ENCODE assay signal across 8 mouse cellular contexts in genomic region chr4:54944921-54945430, GRCm38 (mm10). TPM values are rescaled to one million over a fixed set of nuclear protein-coding genes. Genes with fewer than 3 reads are reported as not detected.
A peak's percentile ranks its signal among the peaks of the same experiment; 100 is the strongest.
DNase-seq lines count a peak whose midpoint lies in the region; ATAC-seq and TF ChIP-seq lines count a peak whose summit lies in the region.

TSS of gene Zfp462 (plus strand) at chr4:54945048.

- no peak within 1 kb of the TSS for H3K27ac ChIP-seq in liver, adult 2 months (replicated peaks; ENCODE audit: insufficient read depth, low read depth, low read length)
- H3K27ac ChIP-seq in neural tube, embryonic 14.5 days (ENCODE audit: low read depth, low read length): peak within 1 kb of the TSS; percentile 96

- no peaks in the 10 kb centered on the region for H3K79me2 ChIP-seq in liver, adult 2 months (ENCODE audit: control insufficient read depth, insufficient read depth, low read length)

- peak within 1 kb of the TSS; percentile 52; the same call in 1 of the 2 replicates for H3K4me3 ChIP-seq in liver, adult 2 months (ENCODE audit: insufficient read depth, low read depth, low read length)
- peak within 1 kb of the TSS; percentile 59 for H3K4me3 ChIP-seq in neural tube, embryonic 14.5 days (ENCODE audit: low read depth, low read length)

- WGBS in liver, adult 2 months: under 1% methylated on average over 43 of the region's 43 CpGs
- WGBS in neural tube, embryonic 14.5 days: under 1% methylated on average over 43 of the region's 43 CpGs

- no peaks in the 10 kb centered on the region for H3K9me3 ChIP-seq in neural tube, embryonic 14.5 days (ENCODE audit: control insufficient read depth, low read length)

- no peak within 1 kb of the TSS for H3K9ac ChIP-seq in liver, adult 2 months (ENCODE audit: low read depth, low read length)
- H3K9ac ChIP-seq in neural tube, embryonic 14.5 days (replicated peaks; ENCODE audit: low read depth, low read length): peak within 1 kb of the TSS; percentile 93

- H3K4me2 ChIP-seq in neural tube, embryonic 14.5 days (ENCODE audit: low read depth, low read length): peak within 1 kb of the TSS; percentile 89

- peak; percentile 52 for ATAC-seq in neural tube, embryonic 14.5 days (ENCODE audit: low read depth)
- ATAC-seq in CD4-positive, CD25-positive, alpha-beta regulatory T cell, adult 4 months: no peak

- H3K4me1 ChIP-seq in liver, adult 2 months (ENCODE audit: control insufficient read depth, insufficient read depth, low read length): no peaks in the 10 kb centered on the region; the same call in 1 of the 2 replicates
- H3K4me1 ChIP-seq in neural tube, embryonic 14.5 days (ENCODE audit: control insufficient read depth, insufficient read depth, low read length): no peaks in the 10 kb centered on the region

- no peak for TF ChIP-seq CTCF in liver, adult 2 months (IDR thresholded peaks at IDR 0.05; ENCODE audit: low read depth, low read length)

- DNase-seq in left cerebral cortex, adult 18-20 months (ENCODE audit: low spot score in 2 of 2): no peak
- no peak for DNase-seq in left cerebral cortex, adult 9 months (ENCODE audit: low spot score in 2 of 2)
- DNase-seq in cerebellum, postnatal 10 days: peak; percentile 61 to 69
- peak; percentile 67 for DNase-seq in gastrocnemius, postnatal 25 days
- DNase-seq in kidney, adult 11 months: peak; percentile 71
- peak; percentile 26 for DNase-seq in liver, adult 2 months (ENCODE audit: extremely low read depth, low read depth, low spot score)

- TF ChIP-seq POLR2A in liver, adult 2 months (IDR thresholded peaks at IDR 0.05; ENCODE audit: extremely low read depth, insufficient read depth, low read length): no peak

- no peaks in the 10 kb centered on the region for H3K36me3 ChIP-seq in liver, adult 2 months (ENCODE audit: control insufficient read depth, insufficient read depth, low read length)
- H3K36me3 ChIP-seq in neural tube, embryonic 14.5 days (ENCODE audit: control insufficient read depth, insufficient read depth, low read length): no peaks in the 10 kb centered on the region

- H3K27me3 ChIP-seq in liver, adult 2 months (ENCODE audit: control insufficient read depth, insufficient read depth, low read length): peaks cover 6% of the 10 kb centered on the region; the same call in 1 of the 2 replicates
- no peaks in the 10 kb centered on the region for H3K27me3 ChIP-seq in neural tube, embryonic 14.5 days (ENCODE audit: control insufficient read depth, insufficient read depth, low read length)

RNA-seq across cellular contexts. Expression of gene Zfp462, which starts in this region (rescaled TPM):
- 10 to 100 TPM; 51.8 to 56.4 TPM for total RNA-seq in left cerebral cortex, adult 18-20 months (2021)
- total RNA-seq in gastrocnemius, postnatal 25 days (2021): 10 to 100 TPM; 10.7 to 17.6 TPM
- 0.18 and 0.27 TPM in 2 replicates for total RNA-seq in liver, adult 2 months (2014; rRNA removed)
- polyA plus RNA-seq in liver, adult 2 months (2012; rRNA removed): 0.22 and 0.41 TPM in 2 replicates
- 11.1 and 16.8 TPM in 2 replicates for polyA plus RNA-seq in neural tube, embryonic 14.5 days (2014; fragmentation: Nextera tagmentation; extraction: Ambion mirVana)
- polyA plus RNA-seq in CD4-positive, CD25-positive, alpha-beta regulatory T cell, adult 4 months (2017; shearing (Covaris generic)): not detected

Comparison
In these comparisons a context has a peak if more than half of its experiments do, and no peak if none do; other contexts are left out.
1. Peak in DNase-seq and H3K4me3 ChIP-seq in liver, adult 2 months; RNA of the gene not detected or under 1 TPM.
2. DNase-seq: peak in cerebellum, postnatal 10 days (2 of 2), gastrocnemius, postnatal 25 days (single experiment) and kidney, adult 11 months (single experiment); none in left cerebral cortex, adult 18-20 months (0 of 2) and left cerebral cortex, adult 9 months (0 of 2).